Mouse (Mus musculus): ENCODE measurements around the gene Ciita.

The Ciita gene

DNA sequence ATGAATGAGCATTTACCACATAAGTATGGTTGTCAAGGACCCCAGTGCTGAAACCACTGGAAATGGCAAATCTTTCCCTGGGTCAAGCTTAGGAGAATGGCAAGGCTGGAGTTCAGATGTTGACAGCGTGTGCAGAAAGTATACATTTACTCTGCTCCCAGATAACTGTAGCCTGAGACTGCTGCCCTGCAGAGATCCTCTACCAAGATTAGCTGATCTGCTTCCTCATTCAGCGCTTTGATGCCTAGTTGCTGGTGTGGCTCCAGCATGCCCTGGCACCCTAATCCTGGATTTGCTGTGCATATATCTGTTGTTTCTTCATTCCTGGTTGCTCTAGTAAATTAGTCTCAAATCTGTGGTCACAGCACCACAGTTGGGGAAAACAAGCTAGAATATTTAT lies 74.0 kb downstream of the Ciita start:
- DNase-seq (ENCODE audit: low spot score in 2 of 2) = no peak

DNA sequence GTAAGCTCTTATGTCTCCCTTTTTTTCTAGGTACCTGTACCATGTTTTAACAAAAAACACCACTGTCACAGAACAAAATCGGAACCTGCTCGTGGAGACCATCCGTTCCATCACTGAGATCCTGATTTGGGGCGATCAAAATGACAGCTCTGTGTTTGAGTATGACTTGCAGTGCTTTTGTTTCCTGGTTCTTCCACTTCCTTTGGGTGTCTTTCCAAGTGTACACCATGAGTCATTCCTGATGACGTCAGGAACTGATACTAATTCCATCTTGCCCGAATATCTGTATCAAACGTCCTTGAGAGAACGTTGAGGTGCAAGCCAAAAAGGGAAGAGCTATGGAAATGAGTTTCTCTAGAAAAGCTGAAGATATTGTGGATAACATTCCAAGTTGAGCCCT lies 80.1 kb downstream of the Ciita start:
- DNase-seq (ENCODE audit: low spot score in 2 of 2) = no peak

DNA sequence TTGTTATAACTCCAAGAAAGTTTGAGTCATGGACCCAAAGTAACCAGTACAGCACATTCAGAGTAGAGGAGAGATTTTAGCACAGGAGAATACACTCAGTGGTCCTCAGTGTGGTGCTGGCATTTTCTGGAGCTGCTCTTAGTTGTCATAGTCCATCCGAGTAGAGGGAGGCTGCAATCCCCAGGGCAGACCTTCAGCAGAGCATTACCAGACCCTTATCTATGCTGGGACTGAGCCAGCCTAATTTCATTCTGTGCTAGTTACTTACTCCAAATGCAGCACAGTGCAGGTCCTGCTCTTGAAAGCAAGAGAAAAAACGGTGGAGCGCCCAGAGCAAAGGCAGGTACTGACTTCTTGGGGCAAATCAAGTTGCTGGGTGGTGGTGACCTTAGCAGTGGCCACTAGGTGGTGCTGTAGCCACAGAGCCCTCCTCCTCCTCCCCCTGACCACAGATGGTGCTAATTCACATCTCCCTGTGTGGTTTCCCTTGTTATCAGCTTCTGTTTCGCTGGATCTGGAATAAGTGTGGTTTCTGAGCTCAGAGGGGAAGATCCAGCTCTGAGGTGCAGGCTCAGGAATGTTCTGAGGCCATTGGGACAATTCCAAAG lies 85.5 kb downstream of the Ciita start:
- DNase-seq (ENCODE audit: low spot score in 2 of 2) = peak; percentile 42 to 60

DNA sequence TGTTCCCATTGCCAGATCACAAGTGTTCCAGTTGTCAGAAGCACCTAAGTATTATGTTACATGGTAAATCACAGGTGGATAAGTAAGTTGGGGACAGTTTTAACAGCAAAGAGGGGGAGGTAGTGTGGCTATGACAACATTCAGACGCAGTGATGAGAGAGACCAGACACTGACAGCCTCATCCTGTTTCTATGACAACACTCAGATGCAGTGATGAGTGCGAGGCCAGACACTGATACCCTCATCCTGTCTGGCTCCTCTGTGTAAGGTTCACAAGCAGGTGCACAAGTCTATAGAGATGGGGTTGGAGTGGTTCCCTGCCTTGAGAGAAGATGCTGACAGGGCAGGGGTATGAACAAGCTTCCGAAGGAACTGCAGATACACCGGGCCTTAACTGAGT lies 87.3 kb downstream of the Ciita start:
- DNase-seq (ENCODE audit: low spot score in 2 of 2) = no peak

DNA sequence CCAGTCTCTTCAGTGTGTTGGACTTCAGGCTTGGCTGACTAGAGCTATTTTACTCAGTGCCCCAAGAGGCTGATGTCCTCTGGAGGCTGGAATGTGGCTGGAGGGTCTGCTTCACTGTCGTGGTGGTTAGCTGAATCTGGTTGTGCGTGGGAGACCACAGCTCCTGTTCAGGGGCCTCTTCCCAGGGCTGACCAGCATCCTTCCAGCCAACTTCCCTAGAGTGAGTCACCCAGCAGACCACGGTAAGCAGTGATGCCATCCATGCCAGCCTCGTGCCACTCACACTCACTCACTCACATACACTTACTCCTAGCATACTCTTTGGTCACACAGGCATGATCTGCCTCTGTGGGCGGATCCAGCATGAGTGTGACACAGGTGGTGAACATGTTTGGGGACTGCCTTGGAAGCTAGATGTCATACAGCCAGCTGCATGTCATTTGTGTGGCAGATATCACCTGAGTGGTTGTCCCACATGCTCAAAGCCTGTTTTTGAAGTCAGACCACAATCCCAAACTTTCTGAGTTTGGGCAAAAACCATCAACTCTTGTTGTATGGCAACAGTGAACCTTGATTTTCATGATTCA lies 90.0 kb downstream of the Ciita start:
- DNase-seq (ENCODE audit: low spot score in 2 of 2) = no peak

DNA sequence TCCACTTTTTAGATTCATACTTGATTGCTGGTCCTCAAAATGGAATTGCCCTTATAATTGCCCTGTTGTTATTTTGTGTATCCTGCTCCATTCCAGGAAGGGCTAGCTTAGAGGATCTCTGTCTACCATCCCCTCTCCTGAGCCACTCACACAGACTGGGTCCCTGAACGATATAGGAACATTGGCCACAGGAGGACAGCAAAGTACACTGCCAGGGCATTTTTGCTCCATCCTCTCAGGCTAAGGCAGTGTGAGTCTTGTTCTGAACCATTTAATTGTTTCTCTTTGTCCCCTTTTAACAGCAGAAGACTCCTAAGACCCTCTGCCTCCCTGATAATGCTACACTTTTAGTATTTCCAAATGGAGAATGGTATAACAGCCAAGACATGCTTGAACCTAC lies 90.8 kb downstream of the Ciita start:
- DNase-seq (ENCODE audit: low spot score in 2 of 2) = peak; percentile 44 to 56

DNA sequence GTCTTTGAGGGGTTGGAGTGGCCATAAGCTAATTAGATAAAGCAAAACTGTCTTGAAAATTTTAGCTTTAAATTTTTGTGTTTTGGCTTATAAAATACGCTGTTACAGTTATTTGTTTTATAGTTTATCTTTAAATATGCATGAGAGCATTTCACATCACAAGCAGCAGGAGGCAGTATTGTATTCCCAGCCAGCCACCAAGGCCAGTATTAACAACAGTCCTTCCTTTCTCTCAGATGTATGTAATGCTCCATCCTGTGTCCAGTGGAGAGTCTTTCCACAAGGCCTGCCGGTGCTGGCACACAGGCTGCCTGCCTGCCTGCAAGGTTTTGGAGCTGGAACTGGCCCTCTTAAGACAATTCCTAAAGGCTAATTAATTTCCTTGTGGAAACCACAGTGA lies 92.0 kb downstream of the Ciita start:
- DNase-seq (ENCODE audit: low spot score in 2 of 2) = no peak

DNA sequence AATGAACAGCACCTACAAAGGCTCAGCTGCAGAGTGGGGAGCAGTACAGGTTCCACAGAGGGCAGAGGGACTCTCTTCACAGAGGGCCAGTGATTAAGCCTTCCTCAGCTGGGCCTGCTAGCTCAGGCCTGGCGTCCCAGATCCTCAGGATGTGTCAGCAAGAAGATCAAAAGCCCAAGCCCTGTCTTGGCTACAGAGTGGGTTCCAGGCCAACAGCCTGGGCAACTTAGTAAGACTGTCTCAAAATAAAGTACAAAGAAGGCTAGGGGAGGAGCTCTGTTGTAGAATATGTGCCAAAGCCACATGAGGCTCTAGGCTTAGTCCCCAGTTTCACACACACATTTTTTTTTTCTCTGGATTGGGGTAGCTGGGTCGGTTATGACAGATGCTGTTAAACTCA lies 95.1 kb downstream of the Ciita start:
- DNase-seq (ENCODE audit: low spot score in 2 of 2) = no peak

DNA sequence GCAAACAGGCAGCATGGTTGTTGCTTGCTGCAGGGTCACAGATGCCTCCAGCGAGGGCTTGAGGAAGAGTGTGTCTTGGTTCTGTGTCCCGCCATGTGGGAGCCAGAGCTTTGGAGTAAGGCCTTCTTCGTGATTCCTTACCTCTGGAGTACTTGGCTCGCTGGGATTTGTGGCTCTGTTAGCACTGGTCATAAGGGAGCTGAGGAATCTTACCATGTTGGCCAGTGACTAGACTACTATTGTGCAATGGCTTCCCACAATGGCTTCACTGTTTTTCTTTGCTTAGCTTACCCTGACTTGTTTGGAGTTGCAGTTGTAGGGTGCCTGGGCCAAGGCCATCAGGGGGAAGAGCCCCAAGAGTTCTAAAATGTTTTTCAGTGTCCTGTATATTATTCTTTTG lies 96.1 kb downstream of the Ciita start:
- no peak for DNase-seq (ENCODE audit: low spot score in 2 of 2)

DNA sequence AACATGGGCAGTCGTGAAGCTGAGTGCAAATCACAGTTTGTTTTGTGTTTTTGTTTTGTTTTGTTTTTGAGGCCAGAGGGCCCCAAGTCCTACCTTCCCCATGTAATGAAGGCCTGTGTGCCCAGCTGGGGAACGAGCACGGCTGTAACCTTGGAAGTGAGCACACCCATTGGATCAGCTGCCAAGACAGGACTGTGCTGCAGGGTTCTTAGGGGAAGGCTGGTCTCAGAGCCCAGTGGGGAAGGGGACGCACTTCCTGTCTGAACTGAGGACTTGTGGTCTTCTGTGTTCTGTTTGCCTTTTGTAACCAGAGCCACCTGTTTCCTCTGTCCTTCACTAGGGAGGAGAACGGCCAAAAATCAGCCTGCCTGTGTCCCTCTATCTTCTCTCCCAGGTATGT lies 97.7 kb downstream of the Ciita start:
- no peak for DNase-seq (ENCODE audit: low spot score in 2 of 2)

Data from urinary bladder, postnatal 36 days (tissue).